Mouse (Mus musculus): ENCODE results near the gene Rassf3.

Gene Rassf3

GRCm38 (mm10) chr10:121367271-121367670, 108.9 kb downstream of the Rassf3 start:
- 81% methylated on average over 13 of the region's 13 CpGs for WGBS

- 8% methylated on average over 9 of the region's 9 CpGs for WGBS
Observed at GRCm38 (mm10) chr10:121365781-121366272, 110.3 kb downstream of the Rassf3 start.

GRCm38 (mm10) chr10:121364801-121365564, 111.2 kb downstream of the Rassf3 start, which contains the start of gene Gns:
Gene Gns (plus strand): TSS chr10:121365090.
- under 1% methylated on average over 72 of the region's 72 CpGs for WGBS

- 27% methylated on average over 15 of the region's 15 CpGs for WGBS
Observed at GRCm38 (mm10) chr10:121364306-121364705, 111.8 kb downstream of the Rassf3 start.

- 90% methylated on average over 8 of the region's 8 CpGs for WGBS
Observed at GRCm38 (mm10) chr10:121363201-121363600, 112.9 kb downstream of the Rassf3 start.

- 88% methylated on average over 2 of the region's 2 CpGs for WGBS
Observed at GRCm38 (mm10) chr10:121360358-121360757, 115.8 kb downstream of the Rassf3 start.
